Mouse (Mus musculus) neural tube, embryonic 13.5 days (tissue): ENCODE measurements at regions not wholly inside any gene's neighbourhood (a gene's known extent, or its start where the extent isn't known, plus 50 kb on each side); places are given as distances from the start of the nearest gene placed in this dataset.
"Not testable (repeated sequence)": the region's sequence is repeated elsewhere in the genome, so short reads cannot be mapped to it uniquely, and the experiment has no call there.

ENCODE experiments used
- ATAC-seq: fragments of 200-750 bp; cut with Nextera tagmentation; 2 replicates; pipeline ENCODE4 v1.8.0; 2017; ENCODE audit warnings: low read depth, mild to moderate bottlenecking, moderate TSS enrichment, moderate library complexity
- H3K27ac ChIP-seq: fragments of 300-500 bp; sonication (generic); replicated peaks from 2 replicates; pipeline ENCODE4 v1.5.1; 2015; ENCODE audit warnings: moderate library complexity, mild to moderate bottlenecking, inconsistent platforms
- H3K27me3 ChIP-seq: fragments of 300-500 bp; sonication (generic); 2 replicates; pipeline ENCODE4 v1.6.1; 2015; ENCODE audit warnings: mild to moderate bottlenecking, inconsistent platforms
- H3K36me3 ChIP-seq: fragments of 300-500 bp; sonication (generic); 2 replicates; pipeline ENCODE4 v1.6.1; 2015; ENCODE audit warnings: mild to moderate bottlenecking, inconsistent platforms
- H3K4me1 ChIP-seq: fragments of 300-500 bp; sonication (generic); replicated peaks from 2 replicates; pipeline ENCODE4 v1.6.1; 2015; ENCODE audit warnings: inconsistent platforms
- H3K4me2 ChIP-seq: fragments of 300-500 bp; sonication (generic); 2 replicates; pipeline ENCODE4 v1.6.1; 2015; ENCODE audit warnings: inconsistent platforms, mild to moderate bottlenecking, moderate library complexity
- H3K4me3 ChIP-seq: fragments of 300-500 bp; sonication (generic); 2 replicates; pipeline ENCODE4 v1.5.1; 2015; ENCODE audit warnings: mild to moderate bottlenecking, inconsistent platforms
- H3K9ac ChIP-seq: fragments of 300-500 bp; sonication (generic); 2 replicates; pipeline ENCODE4 v1.6.1; 2015; ENCODE audit warnings: moderate library complexity, mild to moderate bottlenecking, inconsistent platforms
- H3K9me3 ChIP-seq: fragments of 300-500 bp; sonication (generic); 2 replicates; pipeline ENCODE4 v1.6.1; 2016; ENCODE audit warnings: inconsistent platforms
- WGBS: fragments of 180-500 bp; shearing (Covaris S2); methylation state at CpG from one replicate; pipeline ENCODE4 v1.1.7; 2015; 5-methylcytosine and 5-hydroxymethylcytosine counted together

GRCm38 (mm10) chr14:14520195-14520594 is 119.1 kb downstream of the Olfr721-ps1 start:
- no peak for ATAC-seq
- Histone ChIP-seq H3K4me2 (no peak overlapping the region), H3K9ac (no peak overlapping the region), H3K9me3 (no peaks in the 10 kb centered on the region), H3K27ac (no peak overlapping the region), H3K27me3 (no peaks in the 10 kb centered on the region), H3K36me3 (no peaks in the 10 kb centered on the region), H3K4me3 (no peak overlapping the region), H3K4me1 (peaks cover 4% of the 10 kb centered on the region; the same call in 1 of the 2 replicates)

GRCm38 (mm10) chr14:14521331-14521730 is 120.2 kb downstream of the Olfr721-ps1 start:
- H3K4me3 ChIP-seq, ATAC-seq: not testable (repeated sequence)
- WGBS = 54% methylated on average over 6 of the region's 6 CpGs

GRCm38 (mm10) chr14:14525225-14525624 is 124.1 kb downstream of the Olfr721-ps1 start:
- no peaks in the 10 kb centered on the region for H3K36me3 ChIP-seq
- no peaks in the 10 kb centered on the region for H3K9me3 ChIP-seq
- H3K9ac ChIP-seq = no peak overlapping the region
- no peak overlapping the region for H3K27ac ChIP-seq
- H3K4me1 ChIP-seq = no peaks in the 10 kb centered on the region
- no peak for ATAC-seq
- H3K27me3 ChIP-seq = no peaks in the 10 kb centered on the region
- no peak overlapping the region for H3K4me2 ChIP-seq
- WGBS = 94% methylated on average over 4 of the region's 4 CpGs
- no peak overlapping the region for H3K4me3 ChIP-seq

More at GRCm38 (mm10) chr14:14521331-14521730, 120.2 kb downstream of the Olfr721-ps1 start:
- H3K27me3 ChIP-seq, H3K27ac ChIP-seq, H3K36me3 ChIP-seq, H3K9ac ChIP-seq, H3K4me1 ChIP-seq, H3K9me3 ChIP-seq, H3K4me2 ChIP-seq: not testable (repeated sequence)

DNA sequence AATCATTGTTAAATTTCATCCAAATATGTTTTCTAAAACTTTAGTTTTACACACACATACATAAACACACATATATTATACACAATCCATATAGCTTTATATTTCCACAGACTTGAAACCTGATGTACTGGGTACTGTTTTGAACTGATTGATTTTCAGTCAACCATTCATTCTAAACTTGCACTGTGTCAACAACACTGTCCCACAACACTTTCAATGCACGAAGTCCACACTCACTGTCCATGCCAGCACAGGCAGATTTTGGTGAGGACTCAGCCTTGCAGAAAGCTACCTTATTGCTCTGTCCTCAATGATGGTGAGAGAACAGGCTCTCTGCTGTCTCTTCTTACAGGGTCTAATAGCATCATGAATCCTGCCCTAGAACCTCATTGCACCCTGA is 127.3 kb downstream of the Olfr721-ps1 start:
- no peaks in the 10 kb centered on the region for H3K27me3 ChIP-seq
- WGBS = 89% methylated on average over 1 of the region's 1 CpGs

GRCm38 (mm10) chr14:14541206-14541605 is 140.1 kb downstream of the Olfr721-ps1 start:
- H3K4me2 ChIP-seq = no peak overlapping the region
- ATAC-seq = no peak
- no peak overlapping the region for H3K27ac ChIP-seq
- H3K36me3 ChIP-seq = no peaks in the 10 kb centered on the region
- no peaks in the 10 kb centered on the region for H3K27me3 ChIP-seq
- no peak overlapping the region for H3K4me3 ChIP-seq
- H3K4me1 ChIP-seq = no peaks in the 10 kb centered on the region
- no peaks in the 10 kb centered on the region for H3K9me3 ChIP-seq
- H3K9ac ChIP-seq = no peak overlapping the region

More for the DNA sequence above, 127.3 kb downstream of the Olfr721-ps1 start:
- Histone ChIP-seq H3K4me2 (no peak overlapping the region), H3K4me3 (no peak overlapping the region), H3K27ac (no peak overlapping the region), H3K9ac (no peak overlapping the region), H3K4me1 (no peaks in the 10 kb centered on the region), H3K9me3 (no peaks in the 10 kb centered on the region), H3K36me3 (no peaks in the 10 kb centered on the region)
- ATAC-seq = no peak

- Histone ChIP-seq H3K36me3 (no peaks in the 10 kb centered on the region), H3K4me3 (no peak overlapping the region), H3K9ac (no peak overlapping the region), H3K27me3 (no peaks in the 10 kb centered on the region), H3K4me1 (no peaks in the 10 kb centered on the region), H3K9me3 (no peaks in the 10 kb centered on the region), H3K27ac (no peak overlapping the region), H3K4me2 (no peak overlapping the region)
- ATAC-seq = no peak
- WGBS = 78% methylated on average over 3 of the region's 3 CpGs
Measured at GRCm38 (mm10) chr14:14541705-14542104, 140.6 kb downstream of the Olfr721-ps1 start.

- H3K9me3 ChIP-seq = no peaks in the 10 kb centered on the region
- no peak for ATAC-seq
- no peaks in the 10 kb centered on the region for H3K4me1 ChIP-seq
- 75% methylated on average over 7 of the region's 7 CpGs for WGBS
- H3K36me3 ChIP-seq = no peaks in the 10 kb centered on the region
- H3K4me2 ChIP-seq = no peak overlapping the region
- H3K27ac ChIP-seq = no peak overlapping the region
- no peak overlapping the region for H3K9ac ChIP-seq
- no peak overlapping the region for H3K4me3 ChIP-seq
- H3K27me3 ChIP-seq = no peaks in the 10 kb centered on the region
Measured at GRCm38 (mm10) chr14:14544236-14544635, 143.1 kb downstream of the Olfr721-ps1 start.

- WGBS = 72% methylated on average over 2 of the region's 2 CpGs
- no peaks in the 10 kb centered on the region for H3K4me1 ChIP-seq
- no peaks in the 10 kb centered on the region for H3K36me3 ChIP-seq
- no peak overlapping the region for H3K27ac ChIP-seq
- no peaks in the 10 kb centered on the region for H3K27me3 ChIP-seq
- no peak overlapping the region for H3K4me3 ChIP-seq
- H3K4me2 ChIP-seq = no peak overlapping the region
- peaks cover 8% of the 10 kb centered on the region; the same call in 1 of the 2 replicates for H3K9me3 ChIP-seq
- no peak overlapping the region for H3K9ac ChIP-seq
- ATAC-seq = no peak
Measured at GRCm38 (mm10) chr14:14552201-14552600, 149.9 kb upstream of the Slc4a7 start.

GRCm38 (mm10) chr14:14574851-14575250 is 127.2 kb upstream of the Slc4a7 start:
- H3K4me1 ChIP-seq = no peaks in the 10 kb centered on the region
- H3K36me3 ChIP-seq = no peaks in the 10 kb centered on the region
- H3K9ac ChIP-seq = no peak overlapping the region
- H3K27ac ChIP-seq = no peak overlapping the region
- H3K27me3 ChIP-seq = no peaks in the 10 kb centered on the region
- H3K4me2 ChIP-seq = no peak overlapping the region
- H3K9me3 ChIP-seq = no peaks in the 10 kb centered on the region
- no peak for ATAC-seq
- 65% methylated on average over 3 of the region's 4 CpGs for WGBS
- H3K4me3 ChIP-seq = no peak overlapping the region

- no peak for ATAC-seq
- H3K27me3 ChIP-seq = no peaks in the 10 kb centered on the region
- 79% methylated on average over 2 of the region's 2 CpGs for WGBS
- no peaks in the 10 kb centered on the region for H3K4me1 ChIP-seq
- no peak overlapping the region for H3K9ac ChIP-seq
- H3K9me3 ChIP-seq = no peaks in the 10 kb centered on the region
- H3K4me3 ChIP-seq = no peak overlapping the region
- H3K36me3 ChIP-seq = no peaks in the 10 kb centered on the region
- H3K4me2 ChIP-seq = no peak overlapping the region
- no peak overlapping the region for H3K27ac ChIP-seq
Measured at GRCm38 (mm10) chr14:14591939-14592338, 110.1 kb upstream of the Slc4a7 start.

GRCm38 (mm10) chr14:14594753-14595152 is 107.3 kb upstream of the Slc4a7 start:
- H3K36me3 ChIP-seq = no peaks in the 10 kb centered on the region
- H3K27ac ChIP-seq = no peak overlapping the region
- peaks cover 2% of the 10 kb centered on the region; the same call in 1 of the 2 replicates for H3K4me1 ChIP-seq
- H3K9ac ChIP-seq = no peak overlapping the region
- no peaks in the 10 kb centered on the region for H3K9me3 ChIP-seq
- WGBS = 91% methylated on average over 6 of the region's 6 CpGs
- no peak overlapping the region for H3K4me3 ChIP-seq
- H3K4me2 ChIP-seq = no peak overlapping the region
- H3K27me3 ChIP-seq = no peaks in the 10 kb centered on the region
- ATAC-seq = no peak

DNA sequence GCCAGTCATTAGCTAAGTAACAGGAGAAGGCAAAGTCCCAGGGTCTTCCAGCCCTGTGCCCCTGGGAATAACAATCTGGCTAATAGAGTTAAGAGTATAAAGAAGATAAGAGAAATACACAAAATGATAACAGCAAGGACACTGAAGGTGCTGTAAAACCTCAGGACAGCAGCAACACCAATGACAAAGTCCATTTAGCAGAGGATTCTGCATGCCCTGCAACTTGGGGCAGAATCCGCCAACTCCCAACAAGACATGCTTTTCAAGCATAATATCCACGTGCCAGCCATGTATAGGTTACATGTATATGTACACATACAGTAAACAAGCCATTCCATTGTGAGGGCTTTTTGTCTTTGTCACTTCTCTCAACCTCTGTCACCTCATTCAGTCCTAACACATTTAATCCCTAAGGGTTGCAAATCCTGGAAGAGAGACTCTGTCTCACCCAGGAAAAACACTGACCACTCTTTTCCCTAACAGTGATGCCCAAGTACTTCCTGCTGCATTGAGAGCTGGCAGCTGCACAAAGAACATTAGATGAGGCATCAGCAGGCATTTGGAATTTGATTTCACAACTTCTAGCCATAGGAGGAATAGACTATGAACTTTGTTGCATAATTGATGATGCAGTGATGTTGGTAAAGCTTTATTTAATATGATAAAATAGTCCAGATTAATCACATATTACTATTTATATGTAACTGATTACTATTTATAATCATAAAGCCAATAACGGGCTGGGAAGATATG is 105.8 kb upstream of the Slc4a7 start:
- Histone ChIP-seq H3K27me3 (no peaks in the 10 kb centered on the region), H3K9me3 (no peaks in the 10 kb centered on the region), H3K4me2 (no peak overlapping the region), H3K4me3 (no peak overlapping the region), H3K4me1 (peaks cover 4% of the 10 kb centered on the region; the same call in 1 of the 2 replicates), H3K9ac (no peak overlapping the region), H3K27ac (no peak overlapping the region), H3K36me3 (no peaks in the 10 kb centered on the region)
- WGBS = 87% methylated on average over 3 of the region's 3 CpGs
- ATAC-seq = no peak

GRCm38 (mm10) chr14:14599586-14599985 is 102.5 kb upstream of the Slc4a7 start:
- Histone ChIP-seq H3K4me1 (peaks cover 4% of the 10 kb centered on the region; the same call in 1 of the 2 replicates), H3K4me2 (no peak overlapping the region), H3K9me3 (no peaks in the 10 kb centered on the region), H3K9ac (no peak overlapping the region), H3K4me3 (no peak overlapping the region), H3K27ac (no peak overlapping the region), H3K36me3 (no peaks in the 10 kb centered on the region), H3K27me3 (no peaks in the 10 kb centered on the region)
- 50% methylated on average over 2 of the region's 2 CpGs for WGBS
- ATAC-seq = no peak
